Mouse (Mus musculus): Measurements from ENCODE around the gene Smdt1.

DNA sequence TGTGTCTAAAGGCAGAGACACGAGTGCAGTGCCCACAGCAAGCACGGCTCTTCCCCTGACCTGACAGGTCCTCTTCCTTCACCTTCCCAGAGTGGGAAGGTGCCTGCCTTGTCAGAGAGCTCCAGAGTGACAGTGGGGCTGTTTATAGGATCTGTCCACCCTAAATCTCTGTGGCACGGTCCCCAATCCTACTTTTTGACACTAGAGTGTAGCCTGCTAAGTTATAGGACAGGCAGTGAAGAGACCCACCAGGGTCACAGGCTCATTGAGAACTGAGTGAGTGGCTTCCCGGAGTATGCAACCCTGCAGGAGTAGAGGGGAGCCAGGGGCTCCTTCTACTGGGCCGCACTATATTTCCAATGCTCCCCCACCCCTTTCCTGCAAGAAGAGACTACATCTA is 38.9 kb downstream of the Smdt1 start:
- TF ChIP-seq CTCF (IDR thresholded peaks at IDR 0.05; ENCODE audit: borderline replicate concordance, control insufficient read depth, extremely low read depth, insufficient read depth, low read length, poor library complexity) (no peak), POLR2A (IDR thresholded peaks at IDR 0.05; ENCODE audit: control insufficient read depth, extremely low read depth, insufficient read depth, low read length, poor library complexity) (no peak)

All from thymus, adult 2 months (tissue).